Mouse (Mus musculus) hindbrain, embryonic 14.5 days (tissue): ENCODE measurements around the gene Tex46. TPM values are rescaled to one million over a fixed set of nuclear protein-coding genes. Genes with fewer than 3 reads are reported as not detected.

Experiments used
- ATAC-seq: fragments of 200-750 bp; cut with Nextera tagmentation; 2 replicates; pipeline ENCODE4 v1.8.0; 2017; ENCODE audit warnings: moderate number of reproducible peaks, mild to moderate bottlenecking, moderate TSS enrichment, moderate library complexity; ENCODE audit not compliant: low FRiP score
- DNase-seq: peaks from one replicate; pipeline ENCODE4 v3.0.0-alpha.2; 2015; ENCODE audit warnings: low spot score
- H3K27ac ChIP-seq: fragments of 300-500 bp; sonication (generic); 2 replicates; pipeline ENCODE4 v1.5.1; 2014; ENCODE audit warnings: mild to moderate bottlenecking, moderate library complexity
- H3K27me3 ChIP-seq: fragments of 300-500 bp; sonication (generic); 2 replicates; pipeline ENCODE4 v1.6.1; 2014; ENCODE audit warnings: mild to moderate bottlenecking, low read length, mixed read lengths; ENCODE audit not compliant: control insufficient read depth, insufficient read depth
- H3K36me3 ChIP-seq: fragments of 300-500 bp; sonication (generic); replicated peaks from 2 replicates; pipeline ENCODE4 v1.6.1; 2014; ENCODE audit not compliant: control insufficient read depth, insufficient read depth
- H3K4me1 ChIP-seq: fragments of 300-500 bp; sonication (generic); replicated peaks from 2 replicates; pipeline ENCODE4 v1.6.1; 2014; ENCODE audit warnings: antibody characterized with exemption, low read length, mixed read lengths; ENCODE audit not compliant: control insufficient read depth, insufficient read depth
- H3K4me2 ChIP-seq: fragments of 300-500 bp; sonication (generic); replicated peaks from 2 replicates; pipeline ENCODE4 v1.6.1; 2014; ENCODE audit warnings: mild to moderate bottlenecking, moderate library complexity
- H3K4me3 ChIP-seq: fragments of 300-500 bp; sonication (generic); replicated peaks from 2 replicates; pipeline ENCODE4 v1.5.1; 2014; ENCODE audit warnings: mild to moderate bottlenecking, low read length
- H3K9ac ChIP-seq: fragments of 300-500 bp; sonication (generic); 2 replicates; pipeline ENCODE4 v1.6.1; 2014
- H3K9me3 ChIP-seq: fragments of 300-500 bp; sonication (generic); 2 replicates; pipeline ENCODE4 v1.6.1; 2016; ENCODE audit warnings: low read length; ENCODE audit not compliant: control insufficient read depth
- WGBS: fragments of 180-500 bp; shearing (Covaris S2); extraction: QIAGEN DNeasy Blood & Tissue Kit; methylation state at CpG from one replicate; pipeline ENCODE4 v1.1.7; 2014; 5-methylcytosine and 5-hydroxymethylcytosine counted together
- microRNA-seq: library from miRNA; unstranded; fragments of <30 nt; microRNA quantifications from one replicate; pipeline ENCODE4, GENCODE M21; 2016
- polyA plus RNA-seq: library from polyadenylated mRNA; unstranded; fragments of >200 nt; fragmentation: Nextera tagmentation; extraction: Ambion mirVana; gene quantifications from 2 replicates; pipeline ENCODE4 v1.2.1, GENCODE M21; 2014

Gene Tex46
- polyA plus RNA-seq, 1 experiment from 2014 or later = not detected

DNA sequence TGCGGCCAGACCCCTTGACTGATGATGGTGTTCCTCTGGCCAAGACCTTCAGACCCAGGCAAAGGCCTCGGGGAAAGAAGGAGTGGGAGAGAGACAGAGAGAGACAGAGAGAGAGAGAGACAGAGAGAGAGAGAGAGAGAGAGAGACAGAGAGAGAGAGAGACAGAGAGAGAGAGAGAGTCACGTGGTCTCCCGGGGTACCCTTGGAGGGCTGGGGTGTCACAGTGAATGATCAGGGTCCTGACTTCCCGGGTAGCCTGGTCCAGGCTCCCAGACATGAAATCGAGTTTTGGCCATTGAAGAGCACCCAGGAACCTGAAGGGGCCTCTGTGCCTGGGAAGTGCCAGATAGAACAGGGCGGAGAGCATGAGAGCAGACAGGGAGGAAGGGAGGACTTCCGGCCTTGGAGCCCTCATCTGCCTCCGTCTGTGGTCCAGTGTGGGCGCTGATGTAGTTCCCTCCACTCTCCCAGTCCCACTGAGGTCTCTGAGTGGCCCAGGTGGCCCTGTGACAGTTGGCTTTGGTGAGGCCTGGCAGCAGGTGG is 43.5 kb downstream of the Tex46 start:
- no peaks in the 10 kb centered on the region for H3K9me3 ChIP-seq
- no peak for ATAC-seq
- H3K27ac ChIP-seq = no peak overlapping the region
- peaks cover 60% of the 10 kb centered on the region for H3K36me3 ChIP-seq
- WGBS = 92% methylated on average over 9 of the region's 10 CpGs
- no peak overlapping the region for H3K4me2 ChIP-seq
- H3K4me3 ChIP-seq = no peak overlapping the region
- H3K4me1 ChIP-seq = peaks cover 13% of the 10 kb centered on the region; the same call in 1 of the 2 replicates
- no peak overlapping the region for H3K9ac ChIP-seq
- DNase-seq = no peak
- H3K27me3 ChIP-seq = no peaks in the 10 kb centered on the region

DNA sequence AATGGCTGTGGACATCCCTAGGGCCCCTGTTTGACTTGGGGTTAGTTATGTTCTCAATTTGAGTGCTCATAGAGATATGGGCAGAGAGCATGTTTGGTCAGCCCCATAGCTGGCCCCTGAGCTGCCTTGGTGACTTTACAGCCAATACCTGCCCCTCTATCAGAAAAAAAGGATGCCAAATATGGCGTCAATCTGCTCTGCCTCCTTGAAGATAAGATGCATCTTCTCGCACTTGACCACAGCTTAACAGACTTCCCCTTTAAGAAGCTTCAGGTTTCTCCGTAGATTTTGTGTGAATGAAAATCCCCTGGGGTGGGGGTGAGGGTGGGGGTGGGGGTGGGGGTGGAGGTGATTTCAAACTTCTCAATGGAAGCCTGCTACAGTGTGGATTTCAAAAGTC is 47.7 kb downstream of the Tex46 start:
- Histone ChIP-seq H3K9ac (no peak overlapping the region), H3K27me3 (no peaks in the 10 kb centered on the region), H3K36me3 (peaks cover 83% of the 10 kb centered on the region), H3K4me1 (peaks cover under 1% of the 10 kb centered on the region; the same call in 1 of the 2 replicates), H3K4me3 (no peak overlapping the region), H3K4me2 (no peak overlapping the region), H3K27ac (no peak overlapping the region), H3K9me3 (no peaks in the 10 kb centered on the region)
- no peak for DNase-seq
- no peak for ATAC-seq
- 83% methylated on average over 3 of the region's 3 CpGs for WGBS

Small RNA genes within 50 kb of the gene (microRNA-seq; reads per million reads assigned to microRNA genes)
- gene Gm22180 = not detected

Other genes starting within 250 kb of the Tex46 start
- gene Htr1d, start 186.9 kb upstream of the Tex46 start, polyA plus RNA-seq = 1.9 and 2.1 TPM in 2 replicates
- 0.20 and 0.32 TPM in 2 replicates for gene 6030445D17Rik, start 148.2 kb upstream of the Tex46 start, polyA plus RNA-seq
- 48.6 and 56.8 TPM in 2 replicates for gene Luzp1, start 140.7 kb upstream of the Tex46 start, polyA plus RNA-seq
- gene Kdm1a, start 7.7 kb upstream of the Tex46 start, polyA plus RNA-seq = 93.8 and 94.1 TPM in 2 replicates
- gene Lactbl1, start 12.2 kb downstream of the Tex46 start, polyA plus RNA-seq = 0.07 and 0.12 TPM in 2 replicates
- gene Ephb2, start 225.6 kb downstream of the Tex46 start, polyA plus RNA-seq = 26.6 and 28.1 TPM in 2 replicates